Mouse (Mus musculus): ENCODE measurements around the gene Mtus2.

DNA sequence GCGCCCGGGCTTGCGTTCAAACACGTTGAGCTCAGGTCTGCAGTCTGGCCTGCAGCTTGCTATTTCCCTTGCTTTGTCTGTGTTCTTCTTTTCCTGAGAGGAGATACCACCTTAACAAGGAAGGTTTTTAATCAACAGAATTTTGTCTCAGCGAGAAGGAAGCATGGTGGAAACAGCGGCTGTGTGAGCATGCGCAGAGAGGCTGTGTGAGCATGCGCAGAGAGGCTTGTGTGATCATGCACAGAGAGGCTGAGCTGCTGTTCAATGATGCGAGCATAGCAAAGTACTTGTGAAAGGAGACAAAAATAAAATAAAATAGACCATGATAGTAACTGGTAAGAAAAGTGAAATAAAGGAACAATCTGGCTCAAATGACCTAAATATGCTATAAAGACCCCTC, 142.2 kb downstream of the Mtus2 start:
- TF ChIP-seq CTCF (IDR thresholded peaks at IDR 0.05; ENCODE audit: low read depth, low read length) (no peak), POLR2A (IDR thresholded peaks at IDR 0.05; ENCODE audit: borderline replicate concordance, low read depth, low read length) (no peak)

All from bone marrow macrophage, adult 2 months (primary cell).